Mouse (Mus musculus) myocyte (in vitro differentiated cells): ENCODE measurements around the gene Spin4. TPM values are rescaled to one million over a fixed set of nuclear protein-coding genes. Genes with fewer than 3 reads are reported as not detected.

Experiments
- H3K27me3 ChIP-seq: one replicate; pipeline ENCODE4 v1.6.1; 2011; ENCODE audit not compliant: control insufficient read depth, insufficient read depth, insufficient read length
- H3K36me3 ChIP-seq: one replicate; pipeline ENCODE4 v1.6.1; 2011; ENCODE audit not compliant: control insufficient read depth, insufficient read depth
- H3K4me2 ChIP-seq: one replicate; pipeline ENCODE4 v1.6.1; 2011; ENCODE audit warnings: low read depth, control low read depth
- H3K4me3 ChIP-seq: one replicate; pipeline ENCODE4 v1.5.1; 2011; ENCODE audit warnings: mild to moderate bottlenecking, control low read depth, moderate library complexity
- H3K79me2 ChIP-seq: one replicate; pipeline ENCODE4 v1.6.1; 2011; ENCODE audit not compliant: control insufficient read depth, insufficient read depth
- H3ac ChIP-seq: one replicate; pipeline ENCODE4 v1.6.1; 2011; ENCODE audit not compliant: control insufficient read depth, insufficient read length
- CEBPB ChIP-seq: IDR thresholded peaks from 2 replicates; pipeline ENCODE4 v1.6.1; 2011; ENCODE audit warnings: mild to moderate bottlenecking, moderate library complexity; ENCODE audit not compliant: poor library complexity, insufficient read depth, severe bottlenecking
- E2F4 ChIP-seq: IDR thresholded peaks from one replicate; pipeline ENCODE4 v1.6.1; 2011; ENCODE audit warnings: mild to moderate bottlenecking, control low read depth, moderate library complexity; ENCODE audit not compliant: insufficient read depth
- MAX ChIP-seq: IDR thresholded peaks from one replicate; pipeline ENCODE4 v1.6.1; 2011; ENCODE audit warnings: low read depth, mild to moderate bottlenecking, control low read depth
- MYOD1 ChIP-seq, 3 experiments: IDR thresholded peaks; one replicate each; pipeline ENCODE4 v1.6.1; 2011; ENCODE audit warnings: control low read depth in 2 of 3, low read depth in 2 of 3, mild to moderate bottlenecking in 2 of 3, moderate library complexity in 1 of 3; ENCODE audit not compliant: insufficient read length in 2 of 3, control insufficient read depth in 1 of 3
- MYOG ChIP-seq, 3 experiments: IDR thresholded peaks; one replicate each; pipeline ENCODE4 v1.6.1; 2011; ENCODE audit warnings: control low read depth in 2 of 3, low read depth in 2 of 3, mild to moderate bottlenecking in 2 of 3; ENCODE audit not compliant: insufficient read length in 2 of 3, control insufficient read depth in 1 of 3, insufficient read depth in 1 of 3
- POLR2A ChIP-seq: IDR thresholded peaks from one replicate; pipeline ENCODE4 v1.6.1; 2011; ENCODE audit warnings: low read depth, mild to moderate bottlenecking, control low read depth, moderate library complexity; ENCODE audit not compliant: insufficient read length
- POLR2AphosphoS2 ChIP-seq: IDR thresholded peaks from one replicate; pipeline ENCODE4 v1.6.1; 2011; ENCODE audit warnings: low read depth, control low read depth; ENCODE audit not compliant: insufficient read length
- REST ChIP-seq: IDR thresholded peaks from one replicate; pipeline ENCODE4 v1.6.1; 2011; ENCODE audit warnings: mild to moderate bottlenecking, control low read depth, moderate library complexity; ENCODE audit not compliant: insufficient read depth, insufficient read length
- SRF ChIP-seq: IDR thresholded peaks from one replicate; pipeline ENCODE4 v1.6.1; 2011; ENCODE audit warnings: low read depth; ENCODE audit not compliant: control insufficient read depth, insufficient read length
- TCF12 ChIP-seq: IDR thresholded peaks from one replicate; pipeline ENCODE4 v1.6.1; 2011; ENCODE audit warnings: mild to moderate bottlenecking, control low read depth; ENCODE audit not compliant: poor library complexity, insufficient read depth, severe bottlenecking
- TCF3 ChIP-seq: IDR thresholded peaks from one replicate; pipeline ENCODE4 v1.6.1; 2011; ENCODE audit warnings: low read depth, control low read depth; ENCODE audit not compliant: insufficient read length
- USF1 ChIP-seq: IDR thresholded peaks from one replicate; pipeline ENCODE4 v1.6.1; 2011; ENCODE audit warnings: low read depth, mild to moderate bottlenecking, control low read depth, moderate library complexity
- polyA plus RNA-seq: library from polyadenylated mRNA; unstranded; fragments of >200 nt; fragmentation: generic; extraction: Trizol; gene quantifications from one replicate; pipeline ENCODE4 v1.2.1, GENCODE M21; 2012; ENCODE audit warnings: missing spikeins

The Spin4 gene
- polyA plus RNA-seq, 1 experiment: 0.35 TPM

- Histone ChIP-seq H3ac (no peak overlapping the region), H3K4me2 (no peak overlapping the region), H3K27me3 (no peaks in the 10 kb centered on the region), H3K36me3 (no peaks in the 10 kb centered on the region), H3K79me2 (no peaks in the 10 kb centered on the region), H3K4me3 (no peak overlapping the region)
- TF ChIP-seq MYOD1 (IDR thresholded peaks at IDR 0.05; ENCODE audit: control insufficient read depth in 1 of 3, insufficient read length in 2 of 3, low read depth in 2 of 3): no peak
- TF ChIP-seq CEBPB: no peak
- TF ChIP-seq MYOG (IDR thresholded peaks at IDR 0.05; ENCODE audit: control insufficient read depth in 1 of 3, insufficient read depth in 1 of 3, insufficient read length in 2 of 3, low read depth in 2 of 3): no peak
- no peak for TF ChIP-seq E2F4
- TF ChIP-seq MAX: no peak
- TF ChIP-seq POLR2A: no peak
- TF ChIP-seq POLR2AphosphoS2: no peak
- no peak for TF ChIP-seq SRF
- TF ChIP-seq REST: no peak
- no peak for TF ChIP-seq USF1
- no peak for TF ChIP-seq TCF12
- TF ChIP-seq TCF3: no peak
Measured at GRCm38 (mm10) chrX:94994113-94994512, 32.4 kb downstream of the Spin4 start.

GRCm38 (mm10) chrX:94990903-94991302, 35.6 kb downstream of the Spin4 start:
- Histone ChIP-seq H3K4me3 (no peak overlapping the region), H3ac (no peak overlapping the region), H3K36me3 (no peaks in the 10 kb centered on the region), H3K79me2 (no peaks in the 10 kb centered on the region), H3K27me3 (no peaks in the 10 kb centered on the region), H3K4me2 (no peak overlapping the region)
- TF ChIP-seq USF1: no peak
- no peak for TF ChIP-seq MYOD1 (IDR thresholded peaks at IDR 0.05; ENCODE audit: control insufficient read depth in 1 of 3, insufficient read length in 2 of 3, low read depth in 2 of 3)
- TF ChIP-seq MAX: no peak
- no peak for TF ChIP-seq SRF
- no peak for TF ChIP-seq MYOG (IDR thresholded peaks at IDR 0.05; ENCODE audit: control insufficient read depth in 1 of 3, insufficient read depth in 1 of 3, insufficient read length in 2 of 3, low read depth in 2 of 3)
- no peak for TF ChIP-seq TCF3
- no peak for TF ChIP-seq POLR2A
- no peak for TF ChIP-seq CEBPB
- TF ChIP-seq E2F4: no peak
- TF ChIP-seq TCF12: no peak
- no peak for TF ChIP-seq POLR2AphosphoS2
- TF ChIP-seq REST: no peak

GRCm38 (mm10) chrX:94990080-94990825, 36.2 kb downstream of the Spin4 start:
- no peak for TF ChIP-seq TCF12
- TF ChIP-seq USF1: no peak
- TF ChIP-seq POLR2AphosphoS2: no peak
- no peaks in the 10 kb centered on the region for H3K79me2 ChIP-seq
- no peaks in the 10 kb centered on the region for H3K36me3 ChIP-seq
- no peak overlapping the region for H3K4me3 ChIP-seq
- no peaks in the 10 kb centered on the region for H3K27me3 ChIP-seq
- no peak overlapping the region for H3K4me2 ChIP-seq
- H3ac ChIP-seq: no peak overlapping the region

Other genes with a start within 250 kb of the Spin4 start
- gene Arhgef9, start 170.2 kb upstream of the Spin4 start, polyA plus RNA-seq: 2.4 TPM